Mouse (Mus musculus) E14TG2a.4 (cell line): ENCODE data around the gene Cdc40.

Experiments used
- CTCF ChIP-seq: conservative IDR thresholded peaks from 2 replicates; pipeline ENCODE4 v1.5.1; 2014; ENCODE audit warnings: low read length
- NANOG ChIP-seq: IDR thresholded peaks from 2 replicates; pipeline ENCODE4 v1.6.1; 2014; ENCODE audit warnings: borderline replicate concordance, low read length, mixed read lengths
- POU5F1 ChIP-seq: IDR thresholded peaks from 2 replicates; pipeline ENCODE4 v1.6.1; 2014; ENCODE audit warnings: low read length, borderline replicate concordance

DNA sequence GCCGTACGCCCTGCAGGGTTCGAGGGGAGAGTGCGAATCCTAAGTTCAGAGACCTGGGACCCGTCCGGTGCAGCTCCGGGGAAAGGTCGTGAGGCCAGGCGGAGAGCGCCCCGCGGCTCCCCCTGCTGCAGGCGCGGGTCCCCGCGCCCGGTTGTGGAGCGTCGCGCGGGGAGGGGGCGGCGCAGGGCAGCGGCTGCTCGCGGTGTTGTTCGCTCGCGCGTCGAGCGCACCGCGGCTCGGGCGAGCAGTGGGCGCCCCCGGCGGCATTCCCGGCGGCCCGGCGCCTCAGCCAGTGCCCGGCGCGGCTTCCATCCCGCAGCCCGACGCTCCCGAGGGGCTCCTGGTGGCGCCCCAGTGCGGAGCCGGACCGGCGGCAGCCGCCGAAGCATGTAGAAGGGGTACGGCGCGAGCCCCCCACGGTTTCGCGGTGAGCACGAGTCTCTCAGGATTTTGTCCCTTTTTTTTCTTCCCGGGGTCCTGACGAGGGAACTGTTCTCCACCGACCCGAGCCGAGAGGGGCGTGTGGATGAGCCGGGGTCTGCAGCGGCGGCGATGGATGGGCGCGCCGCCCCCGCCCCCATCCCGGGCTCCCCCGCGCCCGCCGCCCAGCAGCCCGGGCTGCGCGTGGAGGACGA, 650 bp upstream of the Cdc40 start:
- TF ChIP-seq CTCF (no peak), POU5F1 (no peak), NANOG (no peak)
